Mouse (Mus musculus): Measurements from ENCODE around the gene Bola3.

Bola3 gene

DNA sequence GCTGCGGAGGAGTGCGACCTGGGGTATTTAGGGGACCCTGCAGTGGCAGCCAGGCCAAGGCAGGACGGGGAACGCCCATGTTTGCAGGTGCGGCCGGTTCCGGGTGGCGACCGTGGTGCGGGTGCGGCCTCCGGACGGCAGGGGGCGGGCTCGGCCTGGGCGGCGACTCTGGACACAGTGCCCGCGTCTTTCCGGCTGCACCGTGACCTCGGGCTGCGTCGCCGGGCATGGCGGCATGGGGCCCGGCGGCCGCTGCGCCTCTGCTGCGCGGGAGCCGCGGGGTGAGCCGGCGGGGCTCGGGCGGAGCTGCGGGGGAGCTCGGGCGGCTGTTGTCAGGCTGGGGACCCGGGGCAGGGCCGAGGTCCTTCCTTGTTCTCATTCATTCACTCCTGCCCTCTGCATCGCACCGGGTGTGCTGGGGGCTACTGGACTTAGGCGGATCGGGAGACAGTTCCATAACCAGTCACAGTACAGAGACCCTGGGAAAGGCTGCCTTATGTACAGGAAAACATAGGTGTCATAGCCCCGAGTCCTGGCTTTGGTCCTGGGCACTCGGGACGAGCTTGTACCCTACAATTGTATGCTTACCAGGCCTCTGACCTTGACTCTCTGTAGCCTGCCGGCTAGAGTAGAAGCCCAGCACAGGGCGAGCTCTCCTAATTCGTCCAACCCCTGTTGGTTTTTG is 469 bp downstream of the Bola3 start:
- DNase-seq, result peak; percentile 92

DNA sequence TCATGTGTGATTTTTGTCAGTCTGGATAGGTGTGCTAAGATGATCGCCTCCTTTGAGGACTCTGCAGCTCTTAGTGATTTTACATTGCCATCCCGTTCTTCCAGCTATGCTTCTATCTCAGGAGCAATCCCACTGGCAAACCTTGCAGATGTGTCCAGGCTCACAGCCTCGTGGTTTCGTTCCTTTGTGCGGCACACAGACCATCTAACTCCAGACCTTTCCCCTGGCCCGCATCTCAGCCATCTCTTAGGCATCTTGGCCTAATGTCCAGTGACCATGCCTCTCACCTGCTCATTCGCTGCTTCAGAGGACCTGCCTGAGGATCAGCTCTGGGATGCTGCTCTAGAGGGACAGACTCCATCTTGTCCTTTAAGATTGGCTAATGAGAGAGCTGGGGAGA is 1.2 kb downstream of the Bola3 start:
- DNase-seq, result no peak

DNA sequence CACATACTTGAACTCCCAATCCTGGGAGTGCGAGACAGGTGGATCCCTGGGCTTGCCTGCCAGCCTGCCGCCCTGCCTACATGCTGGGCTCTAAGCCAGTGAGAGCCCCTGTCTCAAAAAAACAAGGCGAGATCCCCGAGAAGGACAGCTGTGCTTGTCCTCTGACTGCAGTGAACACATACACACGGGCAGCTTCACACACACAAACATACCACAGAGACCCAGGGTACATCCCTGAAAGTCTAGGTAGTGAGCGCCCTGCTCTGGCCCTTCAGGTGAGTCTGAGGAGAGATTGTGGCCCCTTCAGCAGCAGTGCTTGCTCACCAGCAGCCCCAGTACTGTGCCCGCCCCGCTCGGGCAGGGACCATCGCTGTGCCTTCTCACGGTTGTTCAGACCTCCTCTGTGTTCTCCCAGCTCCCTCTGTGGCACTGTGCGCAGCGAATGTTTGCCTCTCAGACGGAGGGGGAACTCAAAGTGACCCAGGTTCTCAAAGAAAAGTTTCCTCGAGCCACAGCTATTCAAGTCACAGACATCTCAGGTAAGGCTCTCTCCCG is 2.0 kb downstream of the Bola3 start:
- DNase-seq, result no peak

DNA sequence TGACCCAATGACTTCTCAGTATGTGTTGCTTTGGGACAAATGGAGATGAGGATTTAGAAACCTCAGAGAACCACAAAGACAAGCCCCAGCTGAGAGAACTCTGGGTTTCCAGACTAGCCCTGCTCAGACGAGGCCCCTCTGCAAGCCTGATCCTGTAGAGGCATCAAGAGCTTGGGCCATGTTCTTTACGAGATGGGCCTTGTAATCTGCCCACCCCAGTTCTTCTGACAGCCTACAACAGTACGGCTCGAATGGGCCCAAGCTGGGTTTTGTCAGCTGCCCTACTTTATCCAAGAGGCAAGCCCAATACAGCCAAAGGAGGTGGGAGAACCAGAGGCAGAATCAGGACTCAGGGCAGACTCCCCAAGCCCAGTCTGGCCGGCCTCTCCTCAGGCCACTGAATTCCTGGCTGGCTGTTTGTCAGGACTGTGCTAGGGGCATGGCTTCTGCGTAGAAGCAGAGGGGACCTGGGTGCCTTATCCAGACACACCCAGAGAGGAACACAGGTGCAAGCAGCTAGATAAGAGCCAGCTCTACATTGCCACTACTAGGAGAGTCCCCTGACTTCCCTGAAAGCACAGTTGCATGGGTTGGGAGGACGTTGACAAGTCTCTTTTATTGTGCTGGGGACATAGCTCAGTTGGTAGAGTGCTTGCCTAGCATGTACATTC is 2.7 kb downstream of the Bola3 start:
- DNase-seq, result no peak

DNA sequence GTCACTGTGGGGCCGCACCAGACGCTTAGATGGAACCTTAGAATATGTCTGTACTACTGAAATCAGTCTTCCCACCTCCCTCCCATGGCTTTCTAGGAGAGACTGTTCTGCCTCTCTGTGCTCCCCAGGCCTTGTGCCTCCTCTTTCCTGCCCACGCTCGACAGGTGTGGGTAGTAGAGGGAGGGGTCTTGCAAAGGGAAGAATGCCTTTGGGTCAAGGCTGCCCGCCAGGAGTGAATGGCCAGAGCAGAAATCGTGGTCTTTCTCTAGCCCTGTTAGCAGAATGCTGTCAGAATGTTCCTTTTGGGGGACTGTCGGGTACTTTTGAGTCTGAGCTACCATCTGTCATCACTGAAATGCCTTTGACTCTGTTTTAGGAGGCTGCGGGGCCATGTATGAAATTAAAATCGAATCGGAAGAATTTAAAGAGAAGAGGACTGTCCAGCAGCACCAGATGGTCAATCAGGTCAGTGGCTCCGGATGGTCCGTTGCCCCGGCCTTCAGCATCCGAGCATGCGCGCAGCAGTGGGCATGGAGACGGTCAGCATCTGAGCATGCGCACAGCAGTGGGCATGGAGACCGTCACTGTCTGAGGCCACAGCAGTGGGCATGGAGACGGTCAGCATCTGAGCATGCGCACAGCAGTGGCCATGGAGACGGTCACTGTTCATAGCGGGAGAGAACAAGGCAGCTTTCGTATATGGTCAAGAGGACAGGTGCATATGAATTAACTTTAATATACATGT is 3.9 kb downstream of the Bola3 start:
- no peak for DNase-seq

DNA sequence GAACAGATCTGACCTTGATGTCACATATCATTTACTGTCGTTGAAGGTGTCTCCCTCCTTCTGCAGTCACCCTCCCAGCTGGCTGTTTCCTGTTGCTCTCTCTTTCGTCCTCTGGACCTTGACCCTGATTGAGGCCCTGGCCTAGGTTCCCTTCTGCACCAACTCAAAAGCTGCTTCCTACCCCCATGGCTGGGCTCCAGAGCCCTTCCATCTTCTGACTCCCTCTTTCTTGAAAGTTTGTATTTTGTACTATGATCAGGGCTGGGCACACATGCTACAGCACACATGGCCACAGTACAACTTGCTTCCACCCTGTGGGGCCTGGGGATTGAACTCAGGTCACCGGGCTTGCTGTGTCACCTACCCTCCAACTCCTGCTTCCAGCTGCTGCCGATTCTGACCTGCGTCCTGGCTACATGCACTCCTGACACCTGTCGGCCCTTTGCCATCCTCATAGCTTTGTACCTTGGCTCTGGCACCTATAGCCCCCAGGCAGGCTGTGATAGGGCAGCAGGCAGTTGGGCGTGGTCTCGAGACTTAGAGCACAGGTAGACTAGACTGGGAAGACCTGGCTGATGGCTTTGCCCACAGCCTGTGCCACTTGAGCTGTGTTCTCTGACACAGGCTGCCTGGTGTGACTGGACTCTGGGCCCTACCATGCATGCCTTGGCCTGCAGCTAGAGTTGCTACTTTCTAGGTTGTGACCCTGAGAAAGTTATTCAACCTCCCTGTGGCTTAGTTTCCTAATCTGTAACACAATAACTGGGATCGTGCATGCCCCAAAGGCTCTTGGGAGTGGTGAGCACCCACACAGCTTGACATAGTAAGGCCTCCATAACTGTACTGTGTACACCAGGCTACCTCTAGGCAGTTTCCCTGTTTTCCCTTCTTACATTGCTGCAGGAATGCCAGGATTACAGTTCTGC is 6.2 kb downstream of the Bola3 start:
- no peak for DNase-seq

DNA sequence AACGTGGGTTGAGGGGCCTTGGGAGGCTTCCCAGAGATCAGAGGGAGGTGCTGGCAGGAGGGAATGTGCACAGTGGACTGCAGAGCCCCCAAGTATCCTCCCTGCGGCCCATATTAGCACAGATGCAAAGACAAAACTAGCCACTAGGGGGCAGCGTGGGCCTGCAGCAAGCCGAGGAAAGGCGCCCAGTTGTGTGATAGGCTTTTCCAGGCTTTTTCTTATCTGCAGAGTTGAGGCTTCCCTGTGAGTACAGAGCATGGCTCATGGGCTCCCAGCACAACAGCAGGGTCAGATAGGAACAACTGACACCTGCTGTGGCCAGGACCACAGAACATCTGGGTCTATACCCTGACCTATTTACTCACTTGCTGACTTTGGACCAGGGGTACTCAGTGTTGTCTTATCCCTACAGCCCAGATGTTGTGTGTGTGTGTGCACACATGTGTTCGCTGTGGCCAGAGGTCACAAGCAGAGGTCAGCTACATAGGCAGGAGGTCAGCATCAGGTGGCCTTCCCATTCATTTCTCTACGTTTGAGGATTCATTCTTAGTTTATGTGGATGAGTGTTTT is 7.7 kb downstream of the Bola3 start:
- peak; percentile 95 for DNase-seq

DNA sequence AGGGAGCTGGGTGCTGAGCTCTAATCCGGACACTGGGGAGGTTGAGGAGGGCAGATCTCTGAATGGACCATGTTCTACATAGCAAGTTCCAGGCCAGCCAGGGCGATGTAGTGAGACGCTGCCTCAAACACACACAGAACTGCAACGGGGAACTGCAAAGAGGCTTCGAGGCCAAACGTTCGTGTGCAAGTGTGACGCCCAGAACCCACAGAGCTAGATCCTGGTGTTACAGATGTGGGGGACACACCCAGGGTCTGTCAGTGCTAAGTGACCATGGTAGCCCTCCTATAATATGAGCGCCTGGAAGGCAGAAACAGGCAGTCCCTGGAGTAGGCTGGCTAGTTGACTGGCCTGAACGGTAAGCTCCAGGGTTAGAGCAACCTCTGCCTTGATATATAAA is 8.5 kb downstream of the Bola3 start:
- DNase-seq, result no peak

DNA sequence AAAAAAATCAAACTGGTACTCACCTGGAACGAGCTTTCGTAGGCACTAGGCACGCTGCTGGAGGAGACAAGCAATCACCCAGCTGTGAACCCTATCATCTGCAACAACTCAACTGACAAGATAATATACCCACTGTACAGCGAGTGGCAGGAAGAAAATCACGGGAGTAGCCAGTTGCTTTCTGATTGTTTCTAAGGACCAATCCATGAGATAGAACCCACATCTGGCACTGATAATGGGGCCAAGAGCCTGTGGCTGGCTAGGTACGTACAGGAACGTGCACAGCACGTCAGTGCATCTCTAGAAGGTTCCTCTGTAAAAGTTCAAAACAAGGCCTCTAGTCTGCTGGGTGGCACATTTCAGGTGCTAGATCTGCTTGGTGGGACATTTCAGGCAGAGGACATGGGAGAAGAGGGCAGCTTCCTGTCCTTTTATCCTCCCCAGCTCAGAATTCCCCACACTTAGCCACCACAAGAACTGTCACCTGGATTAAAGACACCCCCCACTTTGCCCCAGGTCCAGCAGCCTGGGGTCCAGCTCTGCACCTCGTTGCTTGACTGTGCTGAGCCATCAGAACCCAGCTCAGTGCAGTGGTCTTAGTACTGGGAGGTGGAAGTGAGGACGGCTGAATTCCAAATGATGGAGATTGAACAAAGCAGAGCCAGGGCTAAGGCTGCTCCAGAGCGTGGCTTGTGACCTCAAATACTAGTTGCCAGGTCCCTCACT is 12.7 kb downstream of the Bola3 start:
- no peak for DNase-seq

DNA sequence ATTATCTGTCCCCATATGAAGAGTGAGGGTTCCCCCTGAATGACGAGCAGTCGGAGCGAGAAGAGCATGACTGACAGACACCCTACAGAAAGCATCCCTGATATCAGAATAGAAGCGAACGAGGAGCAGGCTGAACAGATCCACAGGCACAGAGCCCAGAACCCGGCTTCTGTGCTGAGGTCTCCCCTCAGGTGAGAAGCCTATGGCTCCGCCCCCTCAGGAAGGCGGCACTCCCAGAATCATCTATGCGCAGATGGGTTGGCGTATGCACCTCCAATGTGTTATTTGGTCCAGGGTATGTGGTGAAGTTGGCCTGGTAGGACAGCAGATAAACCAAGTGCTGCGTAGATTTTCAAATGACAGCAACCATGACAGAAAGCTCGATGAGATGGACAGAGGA is 14.1 kb downstream of the Bola3 start:
- DNase-seq, result no peak

DNA sequence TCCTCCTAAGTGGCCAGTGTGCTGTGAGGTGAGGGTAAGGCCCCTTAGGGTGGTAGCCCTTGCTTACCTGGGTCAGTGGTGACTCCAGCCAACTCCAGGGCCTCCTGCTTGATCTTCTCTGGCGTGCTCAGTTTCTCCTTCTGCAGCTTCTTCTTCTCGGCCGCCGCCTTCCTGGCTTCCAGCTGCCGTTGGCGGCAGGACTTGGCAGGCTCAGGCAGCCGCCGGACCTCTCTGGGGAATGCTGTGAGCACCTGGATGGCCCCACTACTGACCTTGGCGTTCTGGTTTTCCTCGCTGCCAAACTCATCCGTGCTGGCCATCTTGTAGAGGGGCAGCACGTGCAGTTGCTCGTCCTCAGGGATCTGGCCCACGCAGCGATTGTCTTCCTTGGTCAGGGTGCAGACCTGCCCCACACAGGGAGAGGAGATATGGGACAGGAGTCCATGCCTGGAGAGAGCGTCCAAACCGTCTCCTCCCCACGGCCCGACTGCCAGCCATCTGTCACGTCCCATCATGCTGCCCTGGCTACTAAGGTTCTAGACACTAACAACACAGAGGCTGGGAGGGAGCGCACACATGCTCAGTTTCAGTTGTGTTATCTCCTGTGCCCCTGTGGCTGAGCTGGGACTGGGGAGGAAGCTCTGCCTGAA is 21.5 kb downstream of the Bola3 start:
- DNase-seq, result no peak

DNA sequence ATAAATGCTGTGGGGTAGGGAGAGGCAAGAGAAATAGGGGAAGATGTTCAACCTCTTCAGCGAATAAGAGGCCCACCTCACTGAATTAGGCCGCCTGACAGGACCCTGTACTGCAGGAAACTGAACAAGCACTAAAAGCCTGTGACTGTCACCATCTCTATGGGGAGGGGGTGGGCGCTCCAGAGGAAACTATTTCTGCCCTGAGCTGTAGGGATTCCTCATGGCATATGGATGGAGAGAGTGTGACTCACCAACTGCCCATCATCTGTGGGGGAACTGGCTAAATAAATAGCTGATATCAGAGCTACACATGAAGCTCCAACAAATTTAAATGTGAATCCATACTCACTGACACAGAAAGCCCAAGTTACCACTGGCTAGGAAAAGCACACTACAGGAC is 22.4 kb downstream of the Bola3 start:
- no peak for DNase-seq

DNA sequence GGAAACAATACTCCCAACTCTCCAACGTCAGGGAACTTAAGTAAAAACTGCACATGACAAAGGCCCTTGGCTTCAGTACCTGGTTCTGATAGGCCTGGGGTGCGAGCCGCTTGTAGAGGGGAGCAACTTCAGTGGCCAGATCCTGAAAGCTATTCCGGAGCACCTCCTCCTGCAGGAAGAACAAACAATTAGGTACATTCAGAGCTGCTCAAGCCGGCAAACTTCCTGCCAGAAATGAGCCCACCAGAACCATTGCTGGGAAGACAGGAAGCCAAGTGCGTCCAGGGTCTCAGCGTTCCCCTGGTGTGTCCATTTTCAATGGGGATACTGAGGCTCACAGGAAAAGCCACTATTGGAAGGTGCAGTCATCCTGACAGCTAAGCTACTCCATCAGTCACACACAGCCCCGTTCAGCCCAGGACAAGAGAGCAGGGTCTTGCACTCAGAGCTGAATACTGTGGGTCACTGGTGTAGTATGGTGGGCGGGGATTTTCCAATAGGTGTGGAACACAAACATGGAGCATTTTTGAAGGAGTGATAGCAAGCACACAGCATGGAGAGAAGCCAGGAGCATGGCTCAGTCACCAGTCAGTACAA is 24.9 kb downstream of the Bola3 start:
- DNase-seq, result no peak

DNA sequence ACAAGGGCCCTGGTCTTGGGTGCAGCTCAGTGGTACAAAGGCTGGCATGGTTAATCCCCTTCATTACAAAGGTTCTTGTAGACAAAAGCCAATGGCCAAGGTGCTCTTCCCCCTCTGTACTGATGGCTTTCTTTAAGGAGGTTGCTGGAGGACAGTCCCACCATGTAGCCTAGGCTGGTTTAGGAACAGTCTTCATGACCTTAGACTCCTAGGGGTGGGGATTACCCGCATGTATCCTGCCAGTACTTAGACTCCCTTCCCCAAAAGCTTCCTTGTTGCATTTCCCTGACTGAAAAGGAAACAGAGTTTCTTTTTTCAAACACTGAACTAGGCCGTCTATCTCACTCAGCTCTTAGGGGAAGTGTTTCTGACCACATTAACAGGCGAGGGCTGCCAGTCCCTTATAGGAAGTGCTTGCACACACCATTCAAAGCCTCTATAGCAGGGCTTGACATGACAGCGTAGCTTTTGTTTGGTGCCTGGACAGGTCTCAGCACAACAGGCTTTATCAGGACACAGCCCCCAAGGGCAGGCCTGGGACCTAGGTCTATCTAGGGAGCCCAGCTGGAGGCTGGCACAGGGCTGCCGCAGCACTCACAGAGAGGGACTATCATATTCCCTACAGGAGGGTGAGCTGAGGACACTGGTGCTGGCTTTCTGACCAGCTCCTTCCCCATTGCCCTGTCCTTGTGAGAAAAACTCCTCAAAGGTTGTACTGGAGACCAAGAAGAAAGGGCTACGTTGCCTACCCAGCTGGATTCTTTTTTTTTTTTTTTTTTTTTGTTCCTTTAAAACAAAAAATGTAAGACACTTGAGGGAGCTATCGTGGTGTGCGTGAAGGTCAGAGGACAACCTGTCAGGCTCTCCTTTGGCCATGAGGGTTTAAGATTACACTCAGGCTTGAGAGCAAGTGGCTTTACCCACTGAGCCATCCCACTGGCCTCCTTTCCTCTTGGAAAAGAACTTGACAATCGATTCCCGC is 32.9 kb downstream of the Bola3 start:
- DNase-seq, result no peak

DNA sequence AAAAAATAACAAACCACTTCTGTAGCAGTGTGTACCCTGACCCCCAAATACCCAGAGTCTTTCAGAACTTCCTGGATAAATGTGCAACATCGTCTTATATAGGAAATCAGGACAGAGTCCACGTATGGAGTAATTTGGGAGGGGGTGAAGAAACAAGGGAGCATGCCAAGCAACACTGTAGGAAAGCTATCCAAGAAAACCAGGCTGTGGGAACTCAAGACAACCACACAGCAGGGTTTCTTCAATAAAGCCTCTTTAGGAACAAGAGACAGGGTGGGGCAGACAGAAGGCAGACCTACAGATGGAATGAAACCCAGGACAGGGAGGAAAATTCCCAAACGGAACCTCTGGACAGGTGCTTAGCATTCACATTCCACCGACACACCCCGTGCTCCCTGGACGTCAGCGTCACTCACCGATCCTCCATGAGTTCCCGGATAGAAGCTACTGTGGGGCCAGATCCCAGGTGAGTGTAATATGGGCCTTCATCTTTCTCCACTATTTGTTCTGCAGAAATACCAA is 36.7 kb downstream of the Bola3 start:
- DNase-seq, result no peak

DNA sequence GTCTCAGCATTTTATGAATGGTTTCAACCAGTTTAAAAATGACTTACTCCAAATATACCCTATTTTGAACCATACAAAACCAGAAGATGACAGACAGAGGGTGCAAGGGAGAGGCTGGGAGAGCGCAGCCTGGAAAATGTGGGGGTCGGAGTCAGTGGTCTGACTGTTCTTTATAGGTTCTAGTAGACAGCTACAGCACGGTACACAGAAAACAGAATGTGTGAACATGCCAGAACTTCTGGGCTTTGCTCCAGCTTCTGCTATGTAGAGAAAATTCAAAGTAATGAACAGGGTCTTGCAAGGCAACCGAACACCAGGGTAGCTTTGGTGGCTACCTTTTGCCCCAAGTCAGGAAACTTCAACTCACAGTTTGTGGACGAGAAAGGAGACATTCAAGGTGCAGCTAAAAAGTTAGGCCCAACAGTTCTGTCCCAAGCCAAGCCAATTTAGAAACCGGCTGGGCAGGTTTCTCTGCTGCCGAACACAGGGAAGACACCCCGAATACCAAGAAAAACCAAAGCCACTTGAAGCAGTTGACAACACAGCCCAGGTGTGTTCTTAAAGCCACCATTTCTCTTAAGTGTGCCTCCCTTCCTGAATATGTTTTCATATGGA is 43.3 kb downstream of the Bola3 start:
- DNase-seq, result peak; percentile 64

DNA sequence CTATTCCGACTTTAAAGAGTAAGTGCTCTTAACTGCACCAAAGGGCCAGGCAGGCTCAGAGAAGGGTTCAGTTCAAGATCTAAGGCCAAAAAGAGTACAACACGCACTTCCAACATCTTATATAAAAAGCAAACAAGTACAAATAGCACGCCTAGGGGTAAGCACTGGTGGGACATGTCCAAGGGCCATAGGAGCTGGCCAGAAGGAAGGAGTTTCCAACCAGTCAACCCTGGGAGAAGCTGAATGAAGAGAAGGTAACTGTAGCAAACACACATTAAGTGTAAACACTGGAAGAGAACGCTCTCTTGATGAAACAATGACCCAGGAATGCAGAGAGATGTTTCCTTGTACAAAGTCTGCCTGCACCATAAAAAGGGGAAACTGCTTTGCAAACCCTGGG is 45.2 kb downstream of the Bola3 start:
- no peak for DNase-seq

DNA sequence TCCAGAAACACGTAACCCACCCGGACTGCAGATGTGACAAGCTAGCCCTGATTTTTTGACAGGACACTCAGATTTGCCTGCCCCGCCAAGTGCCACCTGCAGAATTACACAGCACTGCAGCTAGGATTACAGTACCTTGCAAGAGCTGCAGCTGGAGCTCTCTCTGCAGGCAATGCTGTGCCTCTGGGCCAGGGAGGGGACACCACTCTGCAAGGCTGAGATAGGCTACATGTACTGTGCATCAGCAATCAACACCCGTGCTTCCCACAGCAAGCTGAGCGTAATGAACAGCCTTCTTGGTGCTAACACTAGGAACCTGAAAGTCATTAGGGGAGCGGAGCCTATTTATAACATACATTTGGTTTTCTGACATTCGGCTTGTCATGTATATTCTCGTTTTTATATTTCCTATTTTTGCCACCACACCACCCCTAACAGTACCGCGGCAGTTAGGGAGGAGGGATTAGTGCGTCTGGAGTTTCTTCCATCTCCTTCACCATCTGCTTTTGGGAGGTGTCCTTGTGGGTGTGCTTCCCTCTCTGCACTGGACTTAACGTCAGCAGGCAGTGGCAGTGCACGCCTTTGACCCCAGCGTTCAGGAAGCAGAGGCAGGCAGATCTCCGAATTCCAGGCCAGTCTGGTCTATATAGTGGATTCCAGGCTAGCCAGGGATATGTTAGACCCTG is 46.7 kb downstream of the Bola3 start:
- DNase-seq, result no peak

Data from right cerebral cortex, postnatal 4 days (tissue).